Mouse (Mus musculus) cerebellum, adult 2 months (tissue): ENCODE measurements around the gene Elf5.

Experiments used
- CTCF ChIP-seq: fragments of 200-500 bp; IDR thresholded peaks from 2 replicates; pipeline ENCODE4 v1.5.1; 2011; ENCODE audit warnings: low read depth, mild to moderate bottlenecking, control low read depth, low read length, moderate library complexity, borderline replicate concordance; ENCODE audit not compliant: insufficient read depth
- POLR2A ChIP-seq: fragments of 200-500 bp; IDR thresholded peaks from 2 replicates; pipeline ENCODE4 v1.6.1; 2011; ENCODE audit warnings: low read length, control low read depth, borderline replicate concordance; ENCODE audit not compliant: insufficient read depth

DNA sequence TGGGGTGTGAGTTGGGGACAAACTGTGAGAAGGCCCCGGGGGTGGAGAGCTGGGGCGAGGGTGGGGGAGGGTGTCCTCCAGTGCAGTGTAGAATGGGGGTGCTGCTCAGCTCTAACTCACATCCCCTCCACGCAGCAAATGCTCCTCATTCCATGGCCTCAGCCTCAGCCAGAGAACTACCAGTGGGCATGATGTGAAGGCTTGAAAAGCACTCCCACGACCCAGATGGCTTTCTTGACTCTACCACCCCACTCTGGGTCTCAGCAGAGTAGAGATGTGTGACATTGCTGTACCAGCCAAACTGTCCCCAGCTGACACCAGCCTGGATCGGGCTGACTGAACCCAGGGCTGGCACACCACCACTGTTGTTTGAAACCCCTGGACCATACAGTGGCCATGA is 41.1 kb downstream of the Elf5 start:
- TF ChIP-seq CTCF (no peak), POLR2A (no peak)
